Mouse (Mus musculus) intestine, embryonic 16.5 days (tissue): ENCODE measurements around the gene Serpinh1. TPM values are rescaled to one million over a fixed set of nuclear protein-coding genes. Genes with fewer than 3 reads are reported as not detected.

Experiments
- ATAC-seq: fragments of 200-750 bp; cut with Nextera tagmentation; 2 replicates; pipeline ENCODE4 v1.8.0; 2017; ENCODE audit warnings: moderate TSS enrichment, moderate library complexity
- H3K27ac ChIP-seq: fragments of 300-500 bp; sonication (generic); 2 replicates; pipeline ENCODE4 v1.5.1; 2014; ENCODE audit warnings: mild to moderate bottlenecking, low read length
- H3K27me3 ChIP-seq: fragments of 300-500 bp; sonication (generic); replicated peaks from 2 replicates; pipeline ENCODE4 v1.6.1; 2014; ENCODE audit warnings: low read length, control low read depth, mixed read lengths; ENCODE audit not compliant: control insufficient read depth, insufficient read depth
- H3K36me3 ChIP-seq: fragments of 300-500 bp; sonication (generic); 2 replicates; pipeline ENCODE4 v1.6.1; 2014; ENCODE audit warnings: low read length, control low read depth; ENCODE audit not compliant: control insufficient read depth, insufficient read depth
- H3K4me1 ChIP-seq: fragments of 300-500 bp; sonication (generic); 2 replicates; pipeline ENCODE4 v1.6.1; 2014; ENCODE audit warnings: low read length, control low read depth, mixed read lengths; ENCODE audit not compliant: control insufficient read depth, insufficient read depth
- H3K4me2 ChIP-seq: fragments of 300-500 bp; sonication (generic); 2 replicates; pipeline ENCODE4 v1.6.1; 2014; ENCODE audit warnings: low read depth, low read length, control low read depth
- H3K4me3 ChIP-seq: fragments of 300-500 bp; sonication (generic); 2 replicates; pipeline ENCODE4 v1.5.1; 2014; ENCODE audit warnings: mild to moderate bottlenecking, low read length
- H3K9ac ChIP-seq: fragments of 300-500 bp; sonication (generic); 2 replicates; pipeline ENCODE4 v1.6.1; 2014; ENCODE audit warnings: low read depth, low read length
- H3K9me3 ChIP-seq: fragments of 300-500 bp; sonication (generic); 2 replicates; pipeline ENCODE4 v1.6.1; 2016; ENCODE audit warnings: low read length, control low read depth; ENCODE audit not compliant: control insufficient read depth
- WGBS: fragments of 180-500 bp; shearing (Covaris S2); extraction: QIAGEN DNeasy Blood & Tissue Kit; methylation state at CpG from one replicate; pipeline ENCODE4 v1.1.7; 2014; 5-methylcytosine and 5-hydroxymethylcytosine counted together
- polyA plus RNA-seq: library from polyadenylated mRNA; unstranded; fragments of >200 nt; fragmentation: Nextera tagmentation; extraction: Ambion mirVana; gene quantifications from 2 replicates; pipeline ENCODE4 v1.2.1, GENCODE M21; 2015

Gene Serpinh1
- polyA plus RNA-seq, 1 experiment from 2014 or later = 983 TPM

DNA sequence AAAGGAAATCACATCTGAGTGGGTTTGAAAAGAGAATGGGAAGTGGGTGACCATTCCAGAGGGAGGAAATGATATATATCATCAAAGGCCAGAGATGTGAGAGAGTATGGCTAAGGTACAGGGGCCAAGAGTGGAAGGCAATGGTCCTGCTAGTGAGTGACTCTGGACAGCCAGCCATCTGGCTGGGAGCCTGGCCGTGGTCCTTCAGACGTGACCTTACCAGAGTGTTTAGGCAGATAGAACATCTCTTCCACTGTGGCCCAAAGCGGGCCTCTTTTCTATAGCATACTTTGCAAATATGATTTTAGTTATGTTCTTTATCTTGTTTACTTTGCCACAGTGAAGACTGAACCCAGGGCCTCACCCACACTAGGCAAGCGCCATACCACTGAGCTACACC, 47.4 kb downstream of the Serpinh1 start:
- no peaks in the 10 kb centered on the region for H3K4me1 ChIP-seq
- no peak for ATAC-seq
- H3K36me3 ChIP-seq = no peaks in the 10 kb centered on the region
- H3K9ac ChIP-seq = no peak overlapping the region
- no peaks in the 10 kb centered on the region for H3K9me3 ChIP-seq
- no peak overlapping the region for H3K27ac ChIP-seq
- H3K4me3 ChIP-seq = no peak overlapping the region
- no peaks in the 10 kb centered on the region for H3K27me3 ChIP-seq
- no peak overlapping the region for H3K4me2 ChIP-seq
- 81% methylated on average over 4 of the region's 4 CpGs for WGBS

DNA sequence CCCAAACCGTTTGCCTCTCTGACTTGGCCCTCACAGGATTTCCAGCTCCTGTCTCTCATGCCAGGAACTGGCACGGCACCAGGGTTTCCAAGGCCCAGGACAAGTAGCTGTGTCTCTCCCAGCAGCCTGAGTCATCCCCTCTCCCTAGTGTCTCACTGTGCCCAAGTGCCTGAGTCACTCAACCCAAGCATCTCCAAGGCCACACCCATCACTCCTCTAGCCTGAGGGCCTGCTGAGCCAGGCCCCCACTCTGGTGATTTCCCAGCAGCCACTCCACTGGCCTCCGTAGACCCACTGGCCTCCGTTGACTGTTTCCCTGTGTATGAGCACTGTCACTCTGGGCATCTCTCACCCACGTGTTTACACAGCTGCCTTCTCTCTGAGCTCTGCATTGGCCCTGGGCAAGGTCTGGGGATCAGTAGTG, 48.1 kb downstream of the Serpinh1 start:
- no peak overlapping the region for H3K27ac ChIP-seq
- H3K36me3 ChIP-seq = no peaks in the 10 kb centered on the region
- no peak overlapping the region for H3K4me2 ChIP-seq
- no peaks in the 10 kb centered on the region for H3K4me1 ChIP-seq
- ATAC-seq = peak; percentile 46; the same call in 1 of the 2 replicates
- H3K9ac ChIP-seq = no peak overlapping the region
- H3K27me3 ChIP-seq = no peaks in the 10 kb centered on the region
- no peaks in the 10 kb centered on the region for H3K9me3 ChIP-seq
- whole genome bisulfite sequencing = 64% methylated on average over 5 of the region's 5 CpGs
- no peak overlapping the region for H3K4me3 ChIP-seq

DNA sequence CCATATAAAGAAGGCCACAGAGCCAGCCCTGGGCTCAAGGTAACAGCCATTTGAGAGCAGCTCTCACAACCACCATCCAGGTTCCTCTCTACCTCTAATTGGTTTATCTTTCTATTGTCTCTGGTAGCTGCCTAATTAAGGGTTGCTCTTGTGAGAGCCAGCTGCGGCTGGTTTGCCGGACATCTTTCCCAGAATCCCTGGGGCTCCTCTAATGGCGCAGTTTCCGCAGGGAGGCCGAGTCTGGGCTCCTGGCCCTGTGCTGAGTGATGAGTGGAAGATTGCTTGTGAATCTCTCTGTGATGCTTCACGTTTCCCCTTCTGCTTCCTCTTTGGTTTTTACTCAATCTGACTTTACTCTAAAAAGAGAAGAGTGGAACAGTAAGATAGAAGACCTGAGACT, 49.0 kb downstream of the Serpinh1 start:
- Histone ChIP-seq H3K4me2 (no peak overlapping the region), H3K9ac (no peak overlapping the region), H3K4me3 (no peak overlapping the region), H3K36me3 (no peaks in the 10 kb centered on the region), H3K4me1 (no peaks in the 10 kb centered on the region), H3K9me3 (no peaks in the 10 kb centered on the region), H3K27me3 (no peaks in the 10 kb centered on the region), H3K27ac (no peak overlapping the region)
- WGBS = 61% methylated on average over 6 of the region's 6 CpGs
- ATAC-seq = no peak

DNA sequence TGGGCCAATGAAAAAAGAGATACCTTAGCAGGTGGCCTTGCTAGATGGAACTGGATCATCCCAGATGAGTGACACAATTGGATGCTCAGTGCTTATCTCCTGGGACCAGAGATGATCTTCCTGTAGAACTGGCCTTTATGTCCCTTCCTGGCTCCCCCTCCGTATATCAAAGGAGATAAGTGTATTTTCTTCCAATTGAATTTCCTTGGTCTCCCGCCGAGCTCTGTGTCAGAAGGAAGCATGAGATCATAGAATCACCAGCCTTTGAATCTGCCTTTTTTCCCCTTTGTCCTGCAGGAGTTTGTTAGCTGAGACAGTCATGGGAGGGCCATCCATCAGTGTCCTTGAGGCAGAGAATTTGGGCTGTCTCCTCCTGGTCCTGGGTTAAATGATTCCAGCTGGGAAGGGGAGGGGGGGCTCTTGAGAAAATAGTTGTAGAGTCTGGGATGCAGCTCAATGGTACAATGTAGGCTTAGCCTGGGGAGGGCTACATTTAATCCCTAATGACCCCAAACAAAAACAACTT, 52.3 kb downstream of the Serpinh1 start:
- Histone ChIP-seq H3K27me3 (no peaks in the 10 kb centered on the region), H3K4me2 (no peak overlapping the region), H3K36me3 (no peaks in the 10 kb centered on the region), H3K9me3 (no peaks in the 10 kb centered on the region), H3K4me1 (no peaks in the 10 kb centered on the region), H3K9ac (no peak overlapping the region), H3K4me3 (no peak overlapping the region), H3K27ac (no peak overlapping the region)
- ATAC-seq = no peak
- WGBS = 32% methylated on average over 3 of the region's 3 CpGs

Other genes starting within 250 kb of the Serpinh1 start
- gene Uvrag, start 212.1 kb downstream of the Serpinh1 start, polyA plus RNA-seq = 17.4 and 18.3 TPM in 2 replicates
- 325 and 488 TPM in 2 replicates for gene Dgat2, start 170.5 kb downstream of the Serpinh1 start, polyA plus RNA-seq
- 234 and 306 TPM in 2 replicates for gene Mogat2, start 114.6 kb downstream of the Serpinh1 start, polyA plus RNA-seq
- 3.5 and 4.2 TPM in 2 replicates for gene Map6, start 85.8 kb downstream of the Serpinh1 start, polyA plus RNA-seq
- gene Gdpd5, start 28.2 kb upstream of the Serpinh1 start, polyA plus RNA-seq = 17.1 and 17.5 TPM in 2 replicates
- gene Klhl35, start 112.8 kb upstream of the Serpinh1 start, polyA plus RNA-seq = 0.15 and 0.17 TPM in 2 replicates
- 775 and 816 TPM in 2 replicates for gene Rps3, start 130.5 kb upstream of the Serpinh1 start, polyA plus RNA-seq
- 7.7 and 9.2 TPM in 2 replicates for gene Arrb1, start 182.2 kb upstream of the Serpinh1 start, polyA plus RNA-seq